Mouse (Mus musculus) c-Kit-positive CD71-positive TER-119-positive erythroid progenitor cells, embryonic 14.5 days (primary cell): ENCODE results near the gene Tigar.

ENCODE experiments used
- DNase-seq: peaks from one replicate; pipeline ENCODE4 v3.0.0-alpha.2; 2013; ENCODE audit warnings: low spot score

Tigar gene

GRCm38 (mm10) chr6:127081820-127082219 lies 27.5 kb downstream of the Tigar start:
- no peak for DNase-seq

- DNase-seq: no peak
Observed at GRCm38 (mm10) chr6:127079867-127080731, 29.3 kb downstream of the Tigar start.

- no peak for DNase-seq
Observed at GRCm38 (mm10) chr6:127072817-127073216, 36.5 kb downstream of the Tigar start, which contains the start of gene Fgf23. Fgf23 (plus strand) TSS chr6:127072902.

DNA sequence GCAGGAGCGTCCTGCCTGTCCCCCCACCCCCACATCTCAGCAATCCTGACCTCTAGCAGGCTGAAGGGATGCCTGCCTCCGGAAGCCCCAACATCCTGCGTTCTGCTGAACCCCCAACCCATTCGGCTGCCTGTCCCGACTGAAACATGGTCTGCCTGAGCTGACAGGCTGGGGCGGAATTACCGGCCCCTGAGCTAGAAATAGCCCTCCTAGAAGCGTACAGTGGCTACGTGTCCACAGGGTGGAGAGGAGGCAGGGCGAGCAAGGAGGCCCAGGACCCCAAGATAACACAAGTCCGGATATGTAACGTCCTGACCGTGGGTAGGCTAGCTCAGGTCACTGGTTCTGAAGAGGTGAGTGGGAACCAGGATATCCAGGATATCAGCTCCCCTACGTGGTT lies 44.5 kb downstream of the Tigar start:
- no peak for DNase-seq

- DNase-seq: no peak
Observed at GRCm38 (mm10) chr6:127063915-127064314, 45.4 kb downstream of the Tigar start.

DNA sequence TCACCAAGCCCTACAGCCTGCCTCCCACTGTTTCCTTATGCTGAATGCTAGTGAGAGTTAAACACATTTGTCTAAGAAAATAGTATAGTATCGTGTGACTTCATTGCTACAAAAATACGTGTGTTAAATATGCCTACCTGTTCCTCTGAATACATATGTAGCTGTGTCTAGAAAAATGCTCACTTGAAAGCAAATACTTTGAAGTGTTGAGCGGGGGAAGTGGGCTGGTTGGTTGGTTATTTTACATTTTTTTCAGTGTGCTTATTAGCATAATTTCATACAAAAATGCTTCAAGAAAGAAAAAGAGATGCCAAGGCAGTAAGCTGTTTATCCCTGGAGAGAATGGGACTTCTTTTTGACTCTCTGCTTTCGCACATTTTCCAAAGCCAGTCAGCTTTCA lies 49.4 kb downstream of the Tigar start:
- no peak for DNase-seq

- DNase-seq: no peak
Observed at GRCm38 (mm10) chr6:127056990-127057588, 52.3 kb downstream of the Tigar start.

DNA sequence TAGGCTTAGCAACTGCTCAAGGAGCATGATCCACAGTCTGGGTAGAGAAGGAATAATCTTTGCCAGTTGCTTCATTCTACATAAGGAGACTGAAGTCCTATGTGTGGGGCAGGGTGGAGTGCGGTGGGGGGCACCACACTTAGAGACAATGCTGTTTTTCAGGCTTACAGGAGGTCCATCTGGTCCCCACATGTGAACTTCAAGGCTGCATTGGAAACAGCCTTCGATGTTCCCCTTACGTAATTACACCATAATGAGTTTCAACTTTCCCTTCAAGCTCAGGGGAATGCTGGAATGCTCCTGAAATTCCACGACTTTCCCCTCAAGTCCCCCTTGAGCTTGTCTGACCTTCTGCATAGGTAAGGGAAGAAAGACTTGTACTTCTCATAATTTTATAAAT lies 58.5 kb downstream of the Tigar start:
- no peak for DNase-seq

GRCm38 (mm10) chr6:127044909-127045308 lies 64.4 kb downstream of the Tigar start:
- no peak for DNase-seq
